Mouse (Mus musculus): Measurements from ENCODE around the gene Ddx55. TPM values are rescaled to one million over a fixed set of nuclear protein-coding genes. Genes with fewer than 3 reads are reported as not detected.
"Not testable (repeated sequence)": the region's sequence is repeated elsewhere in the genome, so short reads cannot be mapped to it uniquely, and the experiment has no call there.

Gene Ddx55
- polyA plus RNA-seq, 1 experiment from 2014 or later = 18.5 TPM

- no peak for ATAC-seq (ENCODE audit: insufficient number of reproducible peaks, insufficient read depth, low FRiP score, low TSS enrichment, low read depth)
- no peak overlapping the region for H3K27ac ChIP-seq
- H3K36me3 ChIP-seq = peaks cover 99% of the 10 kb centered on the region
- no peak overlapping the region for H3K4me2 ChIP-seq
- no peak overlapping the region for H3K9ac ChIP-seq (replicated peaks)
- H3K4me1 ChIP-seq (replicated peaks) = no peaks in the 10 kb centered on the region
- H3K27me3 ChIP-seq = no peaks in the 10 kb centered on the region
- no peak overlapping the region for H3K4me3 ChIP-seq (replicated peaks)
- H3K9me3 ChIP-seq = no peaks in the 10 kb centered on the region
- 87% methylated on average over 12 of the region's 12 CpGs for WGBS
These were observed 18.4 kb downstream of the Ddx55 start for GRCm38 (mm10) chr5:124571068-124571467.

- H3K36me3 ChIP-seq = peaks cover 68% of the 10 kb centered on the region
- no peak overlapping the region for H3K4me3 ChIP-seq (replicated peaks)
- H3K9ac ChIP-seq (replicated peaks) = no peak overlapping the region
- peaks cover 17% of the 10 kb centered on the region for H3K4me1 ChIP-seq (replicated peaks)
- H3K9me3 ChIP-seq = no peaks in the 10 kb centered on the region
- no peak for ATAC-seq (ENCODE audit: insufficient number of reproducible peaks, insufficient read depth, low FRiP score, low TSS enrichment, low read depth)
- H3K27ac ChIP-seq = no peak overlapping the region
- no peaks in the 10 kb centered on the region for H3K27me3 ChIP-seq
- WGBS = 82% methylated on average over 7 of the region's 7 CpGs
- H3K4me2 ChIP-seq = no peak overlapping the region
These were observed 22.8 kb downstream of the Ddx55 start for GRCm38 (mm10) chr5:124575467-124575866.

- H3K9ac ChIP-seq (replicated peaks) = peak within 1 kb of the TSS; percentile 78
- peaks cover 18% of the 10 kb centered on the region for H3K4me1 ChIP-seq (replicated peaks)
- under 1% methylated on average over 51 of the region's 51 CpGs for WGBS
- H3K27me3 ChIP-seq = no peaks in the 10 kb centered on the region
- H3K36me3 ChIP-seq = peaks cover 56% of the 10 kb centered on the region
- H3K4me2 ChIP-seq = peak within 1 kb of the TSS; percentile 90
- H3K27ac ChIP-seq = no peak within 1 kb of the TSS
- no peaks in the 10 kb centered on the region for H3K9me3 ChIP-seq
- peak; percentile 85 for ATAC-seq (ENCODE audit: insufficient number of reproducible peaks, insufficient read depth, low FRiP score, low TSS enrichment, low read depth)
- peak within 1 kb of the TSS; percentile 80 for H3K4me3 ChIP-seq (replicated peaks)
These were observed 26.1 kb downstream of the Ddx55 start, which contains the start of the genes Eif2b1 and Gtf2h3 for GRCm38 (mm10) chr5:124578633-124579317. Eif2b1 (minus strand) TSS chr5:124579131. Gtf2h3 (plus strand) TSS chr5:124579140.

GRCm38 (mm10) chr5:124582515-124582914 is 29.9 kb downstream of the Ddx55 start:
- Histone ChIP-seq H3K27ac (no peak overlapping the region), H3K9me3 (no peaks in the 10 kb centered on the region), H3K36me3 (peaks cover 56% of the 10 kb centered on the region), H3K4me3 (replicated peaks) (no peak overlapping the region), H3K27me3 (no peaks in the 10 kb centered on the region), H3K4me1 (replicated peaks) (peaks cover 18% of the 10 kb centered on the region), H3K4me2 (no peak overlapping the region), H3K9ac (replicated peaks) (no peak overlapping the region)
- ATAC-seq (ENCODE audit: insufficient number of reproducible peaks, insufficient read depth, low FRiP score, low TSS enrichment, low read depth) = no peak
- WGBS = 87% methylated on average over 5 of the region's 5 CpGs

- peaks cover 85% of the 10 kb centered on the region for H3K36me3 ChIP-seq
- no peak overlapping the region for H3K9ac ChIP-seq (replicated peaks)
- no peak for ATAC-seq (ENCODE audit: insufficient number of reproducible peaks, insufficient read depth, low FRiP score, low TSS enrichment, low read depth)
- no peak overlapping the region for H3K4me2 ChIP-seq
- 95% methylated on average over 3 of the region's 3 CpGs for WGBS
- H3K4me1 ChIP-seq (replicated peaks) = no peaks in the 10 kb centered on the region
- H3K9me3 ChIP-seq = no peaks in the 10 kb centered on the region
- no peaks in the 10 kb centered on the region for H3K27me3 ChIP-seq
- H3K27ac ChIP-seq = no peak overlapping the region
- no peak overlapping the region for H3K4me3 ChIP-seq (replicated peaks)
These were observed 40.1 kb downstream of the Ddx55 start for GRCm38 (mm10) chr5:124592768-124593167.

GRCm38 (mm10) chr5:124598224-124599174 is 45.8 kb downstream of the Ddx55 start:
- H3K9ac ChIP-seq (replicated peaks) = peak overlapping the region; percentile 66
- peak; percentile 99 for ATAC-seq (ENCODE audit: insufficient number of reproducible peaks, insufficient read depth, low FRiP score, low TSS enrichment, low read depth)

GRCm38 (mm10) chr5:124599726-124600125 is 47.1 kb downstream of the Ddx55 start:
- not testable (repeated sequence) for H3K27ac ChIP-seq; ATAC-seq (ENCODE audit: insufficient number of reproducible peaks, insufficient read depth, low FRiP score, low TSS enrichment, low read depth); H3K9ac ChIP-seq (replicated peaks); H3K27me3 ChIP-seq; H3K9me3 ChIP-seq; H3K4me2 ChIP-seq
- WGBS = 60% methylated on average over 8 of the region's 8 CpGs
- peaks cover 11% of the 10 kb centered on the region for H3K4me1 ChIP-seq (replicated peaks)
- 0 out of 2 replicates have a peak overlapping the region, but pooled peaks have one; percentile 85 for H3K4me3 ChIP-seq (replicated peaks)
- peaks cover 33% of the 10 kb centered on the region for H3K36me3 ChIP-seq

More at GRCm38 (mm10) chr5:124598224-124599174, 45.8 kb downstream of the Ddx55 start:
- H3K4me3 ChIP-seq (replicated peaks) = peak overlapping the region; percentile 85
- peaks cover 11% of the 10 kb centered on the region for H3K4me1 ChIP-seq (replicated peaks)
- H3K27ac ChIP-seq = no peak overlapping the region
- H3K9me3 ChIP-seq = no peaks in the 10 kb centered on the region
- H3K36me3 ChIP-seq = peaks cover 43% of the 10 kb centered on the region
- 7% methylated on average over 30 of the region's 30 CpGs for WGBS
- no peaks in the 10 kb centered on the region for H3K27me3 ChIP-seq
- H3K4me2 ChIP-seq = peak overlapping the region; percentile 92

- Histone ChIP-seq H3K4me3 (replicated peaks) (no peak overlapping the region), H3K9ac (replicated peaks) (no peak overlapping the region), H3K4me1 (replicated peaks) (peaks cover 11% of the 10 kb centered on the region), H3K9me3 (no peaks in the 10 kb centered on the region), H3K27ac (no peak overlapping the region), H3K4me2 (no peak overlapping the region), H3K36me3 (peaks cover 9% of the 10 kb centered on the region; the same call in 1 of the 2 replicates), H3K27me3 (no peaks in the 10 kb centered on the region)
- ATAC-seq (ENCODE audit: insufficient number of reproducible peaks, insufficient read depth, low FRiP score, low TSS enrichment, low read depth) = no peak
- WGBS = 80% methylated on average over 5 of the region's 5 CpGs
These were observed 49.7 kb downstream of the Ddx55 start for GRCm38 (mm10) chr5:124602349-124602748.

- Histone ChIP-seq H3K27me3 (no peaks in the 10 kb centered on the region), H3K4me1 (replicated peaks) (peaks cover 4% of the 10 kb centered on the region; the same call in 1 of the 2 replicates), H3K36me3 (peaks cover 11% of the 10 kb centered on the region; the same call in 1 of the 2 replicates), H3K9me3 (no peaks in the 10 kb centered on the region), H3K4me3 (replicated peaks) (no peak overlapping the region), H3K4me2 (no peak overlapping the region), H3K27ac (no peak overlapping the region), H3K9ac (replicated peaks) (no peak overlapping the region)
- no peak for ATAC-seq (ENCODE audit: insufficient number of reproducible peaks, insufficient read depth, low FRiP score, low TSS enrichment, low read depth)
- WGBS = 91% methylated on average over 4 of the region's 4 CpGs
These were observed 51.6 kb downstream of the Ddx55 start for GRCm38 (mm10) chr5:124604296-124604695.

- Histone ChIP-seq H3K4me3 (replicated peaks) (no peak overlapping the region), H3K9me3 (no peaks in the 10 kb centered on the region), H3K36me3 (peaks cover 11% of the 10 kb centered on the region; the same call in 1 of the 2 replicates), H3K4me1 (replicated peaks) (no peaks in the 10 kb centered on the region), H3K27ac (no peak overlapping the region), H3K27me3 (no peaks in the 10 kb centered on the region), H3K4me2 (no peak overlapping the region), H3K9ac (replicated peaks) (no peak overlapping the region)
- no peak for ATAC-seq (ENCODE audit: insufficient number of reproducible peaks, insufficient read depth, low FRiP score, low TSS enrichment, low read depth)
- WGBS = 88% methylated on average over 17 of the region's 17 CpGs
These were observed 52.5 kb downstream of the Ddx55 start for GRCm38 (mm10) chr5:124605041-124605622.

GRCm38 (mm10) chr5:124610965-124611364 is 58.3 kb downstream of the Ddx55 start:
- H3K27me3 ChIP-seq = no peaks in the 10 kb centered on the region
- H3K4me2 ChIP-seq = no peak overlapping the region
- no peaks in the 10 kb centered on the region for H3K9me3 ChIP-seq
- H3K4me1 ChIP-seq (replicated peaks) = no peaks in the 10 kb centered on the region
- WGBS = 76% methylated on average over 10 of the region's 10 CpGs
- H3K27ac ChIP-seq = no peak overlapping the region
- H3K9ac ChIP-seq (replicated peaks) = no peak overlapping the region
- no peak for ATAC-seq (ENCODE audit: insufficient number of reproducible peaks, insufficient read depth, low FRiP score, low TSS enrichment, low read depth)
- peaks cover 31% of the 10 kb centered on the region for H3K36me3 ChIP-seq
- H3K4me3 ChIP-seq (replicated peaks) = no peak overlapping the region
